Mouse (Mus musculus): ENCODE results near the gene Ihh. TPM values are rescaled to one million over a fixed set of nuclear protein-coding genes. Genes with fewer than 3 reads are reported as not detected.

The Ihh gene
- polyA plus RNA-seq, 1 experiment from 2014 or later, result 0.13 TPM

DNA sequence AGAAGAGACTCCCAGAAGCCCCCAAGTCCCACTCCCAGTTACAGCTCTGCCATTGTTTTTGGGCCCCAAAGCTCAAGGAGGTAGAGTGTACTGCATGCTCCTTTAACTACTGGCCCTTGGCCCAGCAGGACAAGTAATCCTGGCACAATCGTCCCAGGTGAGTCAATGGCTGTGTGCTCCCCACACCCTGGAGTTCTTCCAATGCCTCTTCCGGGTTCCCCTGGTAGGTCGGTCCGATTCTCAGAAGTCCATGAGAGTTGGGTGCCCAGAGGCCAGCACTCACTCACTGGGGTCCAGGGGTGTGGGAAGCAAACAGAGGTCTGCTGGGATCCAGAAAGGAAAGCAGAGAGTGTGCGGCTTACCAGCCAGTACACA is 11.4 kb upstream of the Ihh start:
- Histone ChIP-seq H3K36me3 (no peaks in the 10 kb centered on the region), H3K4me2 (replicated peaks) (no peak overlapping the region), H3K27me3 (peaks cover 12% of the 10 kb centered on the region), H3K4me3 (replicated peaks) (no peak overlapping the region), H3K27ac (no peak overlapping the region), H3K9me3 (no peaks in the 10 kb centered on the region), H3K4me1 (replicated peaks) (peaks cover 6% of the 10 kb centered on the region), H3K9ac (replicated peaks) (no peak overlapping the region)
- ATAC-seq, result no peak
- WGBS, result 91% methylated on average over 5 of the region's 5 CpGs

- 76% methylated on average over 5 of the region's 5 CpGs for WGBS
- H3K36me3 ChIP-seq, result no peaks in the 10 kb centered on the region
- H3K4me1 ChIP-seq (replicated peaks), result peaks cover 6% of the 10 kb centered on the region
- no peak overlapping the region for H3K27ac ChIP-seq
- no peak overlapping the region for H3K9ac ChIP-seq (replicated peaks)
- H3K27me3 ChIP-seq, result peaks cover 17% of the 10 kb centered on the region
- H3K4me2 ChIP-seq (replicated peaks), result no peak overlapping the region
- H3K4me3 ChIP-seq (replicated peaks), result no peak overlapping the region
- no peaks in the 10 kb centered on the region for H3K9me3 ChIP-seq
- no peak for ATAC-seq
These were observed 10.8 kb upstream of the Ihh start for GRCm38 (mm10) chr1:74962126-74962852.

DNA sequence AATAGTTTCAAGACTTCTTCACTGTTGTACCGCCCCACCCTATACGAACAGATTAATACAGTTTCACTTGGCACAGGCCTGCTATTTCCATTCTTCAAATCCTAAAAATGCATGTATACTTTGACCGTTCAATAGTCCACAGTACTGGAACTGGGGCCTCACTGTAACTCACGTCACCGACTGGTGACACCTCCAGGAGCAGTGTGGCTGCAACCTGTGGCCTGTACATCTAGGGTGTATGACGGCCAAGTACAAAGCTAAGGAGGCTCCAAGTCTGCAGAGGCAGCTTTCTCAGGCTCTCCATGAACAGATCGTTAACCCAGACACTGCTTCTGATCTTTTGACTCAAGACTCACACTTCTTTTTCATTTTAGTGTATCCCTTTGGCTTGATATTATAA is 10.2 kb upstream of the Ihh start:
- H3K9ac ChIP-seq (replicated peaks), result no peak overlapping the region
- no peak for ATAC-seq
- no peak overlapping the region for H3K4me2 ChIP-seq (replicated peaks)
- H3K4me1 ChIP-seq (replicated peaks), result peaks cover 6% of the 10 kb centered on the region
- no peak overlapping the region for H3K4me3 ChIP-seq (replicated peaks)
- H3K36me3 ChIP-seq, result no peaks in the 10 kb centered on the region
- no peak overlapping the region for H3K27ac ChIP-seq
- no peaks in the 10 kb centered on the region for H3K9me3 ChIP-seq
- WGBS, result 90% methylated on average over 7 of the region's 7 CpGs
- H3K27me3 ChIP-seq, result peaks cover 22% of the 10 kb centered on the region

DNA sequence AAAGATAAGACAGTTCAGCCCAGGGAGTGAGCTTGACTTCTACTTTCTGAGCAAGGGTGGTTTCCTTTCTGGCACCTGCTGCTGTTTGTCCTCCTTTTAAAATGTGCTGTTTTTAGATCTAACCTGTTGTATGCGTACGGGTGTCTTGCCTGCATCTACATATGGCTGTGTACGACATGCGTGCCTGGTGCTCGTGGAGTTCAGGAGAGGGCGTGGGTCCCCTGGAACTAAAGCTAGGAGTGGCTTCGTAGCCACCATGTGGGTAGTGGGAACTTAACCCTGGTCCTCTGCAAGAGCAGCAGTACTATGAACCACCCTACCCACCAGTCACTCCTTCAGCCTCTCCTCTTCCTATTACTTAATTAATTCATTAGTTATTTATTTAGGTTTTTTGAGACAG is 8.6 kb upstream of the Ihh start:
- Histone ChIP-seq H3K4me3 (replicated peaks) (no peak overlapping the region), H3K27me3 (peaks cover 34% of the 10 kb centered on the region), H3K4me1 (replicated peaks) (peaks cover 5% of the 10 kb centered on the region), H3K9me3 (no peaks in the 10 kb centered on the region), H3K36me3 (no peaks in the 10 kb centered on the region), H3K9ac (replicated peaks) (no peak overlapping the region), H3K4me2 (replicated peaks) (no peak overlapping the region), H3K27ac (no peak overlapping the region)
- ATAC-seq, result no peak
- 89% methylated on average over 7 of the region's 7 CpGs for WGBS

DNA sequence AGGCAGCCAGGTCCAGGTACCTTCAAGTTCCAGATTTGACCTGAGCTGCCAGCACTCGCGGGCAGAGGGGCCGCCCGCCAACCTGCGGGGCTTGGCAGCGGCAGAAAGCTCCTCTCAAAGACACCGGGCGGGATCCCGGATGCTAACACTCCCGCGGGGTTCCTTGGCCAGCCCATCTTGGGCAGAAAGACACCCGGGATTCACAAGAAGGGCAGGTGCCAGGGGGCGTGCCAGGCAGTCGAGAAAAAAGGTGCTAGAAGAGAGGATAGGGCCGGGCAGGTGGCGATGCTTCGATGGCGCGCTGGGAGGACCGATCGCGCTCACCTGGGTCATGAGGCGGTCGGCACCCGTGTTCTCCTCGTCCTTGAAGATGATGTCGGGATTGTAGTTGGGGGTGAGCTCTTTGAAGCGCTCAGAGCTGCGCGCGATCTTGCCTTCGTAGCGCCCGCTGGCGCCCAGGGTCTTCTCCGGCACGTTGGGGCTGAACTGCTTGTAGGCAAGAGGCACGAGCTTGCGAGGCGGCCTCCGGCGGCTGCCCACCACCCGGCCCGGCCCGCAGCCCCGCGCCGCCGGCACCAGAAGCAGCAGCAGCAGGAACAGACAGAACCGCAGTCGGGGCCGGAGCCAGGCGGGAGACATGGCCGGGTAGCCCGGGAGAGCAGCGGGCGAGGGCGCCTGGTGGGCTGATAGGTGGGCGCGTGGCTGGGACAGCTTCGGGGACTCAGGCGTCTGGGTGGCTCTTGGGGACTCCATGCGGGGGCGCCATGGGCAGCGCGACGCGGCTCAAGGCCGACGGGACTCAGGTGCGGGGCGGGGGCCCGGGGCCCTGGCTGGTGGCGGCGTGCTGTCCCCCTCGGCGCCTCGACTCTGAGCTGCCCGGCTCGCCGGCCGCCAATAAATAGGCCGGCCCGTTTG is 639 bp downstream of the Ihh start:
- ATAC-seq, result 0 out of 2 replicates have a peak, but pooled peaks have one; percentile 5

DNA sequence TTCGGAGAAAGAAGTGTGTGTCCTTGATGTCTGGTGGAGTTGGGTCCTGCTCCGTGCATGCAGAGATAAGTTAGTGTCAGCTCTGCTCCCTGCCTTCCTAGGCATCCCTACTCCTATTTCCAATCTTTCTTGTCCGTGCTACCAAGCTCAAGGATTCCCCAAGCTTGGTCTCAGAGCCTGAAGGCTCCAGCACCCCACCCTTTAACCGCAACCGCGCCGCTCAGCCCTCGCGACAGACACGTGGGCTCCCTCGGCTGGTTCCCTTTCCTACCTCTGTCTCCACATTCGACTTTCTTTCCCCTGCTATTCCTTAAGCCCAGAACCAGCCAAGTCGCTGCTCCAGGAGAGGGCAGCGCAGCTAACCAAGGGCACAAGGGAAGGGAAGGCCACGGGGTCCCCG is 1.4 kb downstream of the Ihh start:
- ATAC-seq, result no peak
- 5% methylated on average over 16 of the region's 16 CpGs for WGBS
- H3K4me3 ChIP-seq (replicated peaks), result peak overlapping the region; percentile 39; the same call in 1 of the 2 replicates

More for the DNA sequence above, 639 bp downstream of the Ihh start:
- H3K27ac ChIP-seq, result no peak overlapping the region
- peak overlapping the region; percentile 39; the same call in 1 of the 2 replicates for H3K9ac ChIP-seq (replicated peaks)
- H3K4me2 ChIP-seq (replicated peaks), result peak overlapping the region; percentile 59
- peak overlapping the region; percentile 39 for H3K4me3 ChIP-seq (replicated peaks)
- no peaks in the 10 kb centered on the region for H3K9me3 ChIP-seq
- WGBS, result 2% methylated on average over 82 of the region's 84 CpGs
- H3K36me3 ChIP-seq, result no peaks in the 10 kb centered on the region
- peaks cover 42% of the 10 kb centered on the region for H3K4me1 ChIP-seq (replicated peaks)
- peaks cover 97% of the 10 kb centered on the region for H3K27me3 ChIP-seq

GRCm38 (mm10) chr1:74949666-74950050 is 1.8 kb downstream of the Ihh start:
- H3K4me2 ChIP-seq (replicated peaks), result 0 out of 2 replicates have a peak overlapping the region, but pooled peaks have one; percentile 5
- H3K27me3 ChIP-seq, result peaks cover 97% of the 10 kb centered on the region
- no peaks in the 10 kb centered on the region for H3K9me3 ChIP-seq
- 5% methylated on average over 24 of the region's 24 CpGs for WGBS
- H3K4me1 ChIP-seq (replicated peaks), result peaks cover 42% of the 10 kb centered on the region
- no peak overlapping the region for H3K9ac ChIP-seq (replicated peaks)
- H3K27ac ChIP-seq, result no peak overlapping the region
- no peak for ATAC-seq
- no peak overlapping the region; the same call in 1 of the 2 replicates for H3K4me3 ChIP-seq (replicated peaks)
- no peaks in the 10 kb centered on the region for H3K36me3 ChIP-seq

More for the DNA sequence above, 1.4 kb downstream of the Ihh start:
- H3K9me3 ChIP-seq, result no peaks in the 10 kb centered on the region
- no peaks in the 10 kb centered on the region for H3K36me3 ChIP-seq
- no peak overlapping the region for H3K9ac ChIP-seq (replicated peaks)
- H3K4me2 ChIP-seq (replicated peaks), result peak overlapping the region; percentile 59
- H3K27me3 ChIP-seq, result peaks cover 98% of the 10 kb centered on the region
- no peak overlapping the region for H3K27ac ChIP-seq
- peaks cover 42% of the 10 kb centered on the region for H3K4me1 ChIP-seq (replicated peaks)

GRCm38 (mm10) chr1:74948784-74949665 is 2.4 kb downstream of the Ihh start:
- H3K27me3 ChIP-seq, result peaks cover 98% of the 10 kb centered on the region
- no peaks in the 10 kb centered on the region for H3K36me3 ChIP-seq
- peaks cover 42% of the 10 kb centered on the region for H3K4me1 ChIP-seq (replicated peaks)
- H3K27ac ChIP-seq, result no peak overlapping the region
- peak; percentile 76 for ATAC-seq
- no peaks in the 10 kb centered on the region for H3K9me3 ChIP-seq
- H3K4me3 ChIP-seq (replicated peaks), result peak overlapping the region; percentile 30
- H3K4me2 ChIP-seq (replicated peaks), result peak overlapping the region; percentile 49
- WGBS, result 2% methylated on average over 20 of the region's 20 CpGs
- no peak overlapping the region for H3K9ac ChIP-seq (replicated peaks)

- H3K4me2 ChIP-seq (replicated peaks), result peak overlapping the region; percentile 49
- no peak overlapping the region for H3K27ac ChIP-seq
- H3K4me3 ChIP-seq (replicated peaks), result peak overlapping the region; percentile 30
- 0 out of 2 replicates have a peak, but pooled peaks have one; percentile 21 for ATAC-seq
- no peaks in the 10 kb centered on the region for H3K9me3 ChIP-seq
- peaks cover 96% of the 10 kb centered on the region for H3K27me3 ChIP-seq
- peaks cover 42% of the 10 kb centered on the region for H3K4me1 ChIP-seq (replicated peaks)
- H3K36me3 ChIP-seq, result no peaks in the 10 kb centered on the region
- H3K9ac ChIP-seq (replicated peaks), result peak overlapping the region; percentile 48
- 1% methylated on average over 37 of the region's 41 CpGs for WGBS
These were observed 3.3 kb downstream of the Ihh start for GRCm38 (mm10) chr1:74947986-74948670.

DNA sequence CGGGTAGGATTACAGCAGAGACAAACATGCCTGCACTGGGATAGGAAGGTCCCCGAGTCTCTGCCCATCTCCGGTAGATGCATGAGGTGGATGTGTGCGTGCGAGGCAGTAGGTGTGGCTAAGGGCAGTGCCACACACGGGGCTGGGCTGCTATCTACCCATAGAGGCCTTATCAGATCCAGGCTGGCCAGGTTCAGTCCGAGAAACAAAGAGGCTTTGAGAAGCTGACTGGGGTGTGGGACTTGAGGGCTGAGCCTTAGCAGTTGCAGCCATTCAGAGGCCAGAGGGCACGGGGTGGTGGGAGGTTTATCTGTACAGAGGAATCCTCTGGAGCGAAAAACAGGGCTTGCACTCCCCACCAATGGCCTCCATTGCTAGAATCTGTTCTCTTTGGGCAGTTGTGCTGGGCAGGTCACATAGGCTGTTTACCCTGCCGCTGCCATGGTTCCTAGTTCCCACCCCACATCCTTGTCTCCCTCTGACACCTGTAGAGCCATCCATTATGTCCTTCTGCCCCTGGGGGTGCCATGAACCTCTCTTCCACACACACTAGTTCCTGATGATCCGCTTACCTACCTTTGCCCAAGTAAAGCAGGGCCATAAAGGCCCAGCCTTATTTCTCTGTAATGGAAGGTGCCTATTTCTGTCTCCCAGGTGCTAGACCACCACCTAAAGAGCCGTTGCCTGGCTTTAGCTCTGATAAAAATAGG is 9.7 kb downstream of the Ihh start:
- Histone ChIP-seq H3K9ac (replicated peaks) (no peak overlapping the region), H3K4me1 (replicated peaks) (no peaks in the 10 kb centered on the region), H3K4me2 (replicated peaks) (no peak overlapping the region), H3K27ac (no peak overlapping the region), H3K9me3 (no peaks in the 10 kb centered on the region), H3K36me3 (no peaks in the 10 kb centered on the region), H3K4me3 (replicated peaks) (no peak overlapping the region), H3K27me3 (peaks cover 67% of the 10 kb centered on the region)
- ATAC-seq, result no peak
- WGBS, result 63% methylated on average over 12 of the region's 12 CpGs

All from midbrain, embryonic 13.5 days (tissue).